Mouse (Mus musculus) lung, postnatal 14 days (tissue): ENCODE measurements around the gene Plekha1.

ENCODE experiments used
- DNase-seq: peaks from one replicate; pipeline ENCODE4 v3.0.0; 2021

The Plekha1 gene

DNA sequence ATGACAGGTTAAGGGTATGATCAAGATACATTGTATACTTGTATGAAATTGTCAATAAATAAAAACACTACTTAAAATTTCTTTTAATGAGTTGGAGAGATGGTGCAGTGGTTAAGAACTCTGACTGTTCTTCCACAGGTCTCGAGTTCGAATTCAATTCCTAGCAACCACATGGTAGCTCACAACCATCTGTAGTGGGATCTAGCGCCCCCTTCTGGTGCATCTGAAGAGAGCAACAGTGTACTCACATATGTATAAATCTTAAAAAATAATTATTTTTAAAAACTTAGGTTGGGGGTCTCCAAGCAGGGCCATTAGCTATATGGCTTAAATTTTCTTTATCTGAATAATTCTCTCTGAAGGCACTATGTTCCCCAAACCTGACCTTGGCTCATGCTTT lies 64.8 kb downstream of the Plekha1 start:
- no peak for DNase-seq

- no peak for DNase-seq
Observed at GRCm38 (mm10) chr7:130932921-130933320, 67.4 kb downstream of the Plekha1 start.

GRCm38 (mm10) chr7:130934654-130935053 lies 69.1 kb downstream of the Plekha1 start:
- DNase-seq, result no peak

DNA sequence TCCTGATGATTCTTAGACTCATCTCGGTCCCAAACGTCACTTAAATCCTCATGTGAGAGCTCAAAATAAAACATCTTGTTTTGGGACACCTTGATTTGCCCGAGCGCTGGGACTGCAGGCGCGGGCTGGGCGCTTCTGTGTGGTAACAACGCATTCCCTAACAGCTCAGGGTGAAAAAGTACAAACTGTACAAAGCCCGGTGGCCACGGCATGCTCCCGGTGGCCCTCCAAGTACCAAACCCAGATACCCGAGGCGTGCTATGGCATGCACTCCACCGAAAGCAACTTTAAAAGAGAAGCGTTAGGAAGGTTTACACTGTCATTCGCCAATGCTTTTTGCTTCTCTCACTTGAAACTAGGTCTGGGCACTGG lies 69.9 kb downstream of the Plekha1 start:
- peak; percentile 36 for DNase-seq

- peak; percentile 80 for DNase-seq
Observed at GRCm38 (mm10) chr7:130935793-130936471, 70.4 kb downstream of the Plekha1 start, which contains the start of gene Htra1. Gene Htra1, plus strand, starts transcription at chr7:130936111.

GRCm38 (mm10) chr7:130936472-130936951 lies 71.0 kb downstream of the Plekha1 start:
- DNase-seq, result peak; percentile 40

DNA sequence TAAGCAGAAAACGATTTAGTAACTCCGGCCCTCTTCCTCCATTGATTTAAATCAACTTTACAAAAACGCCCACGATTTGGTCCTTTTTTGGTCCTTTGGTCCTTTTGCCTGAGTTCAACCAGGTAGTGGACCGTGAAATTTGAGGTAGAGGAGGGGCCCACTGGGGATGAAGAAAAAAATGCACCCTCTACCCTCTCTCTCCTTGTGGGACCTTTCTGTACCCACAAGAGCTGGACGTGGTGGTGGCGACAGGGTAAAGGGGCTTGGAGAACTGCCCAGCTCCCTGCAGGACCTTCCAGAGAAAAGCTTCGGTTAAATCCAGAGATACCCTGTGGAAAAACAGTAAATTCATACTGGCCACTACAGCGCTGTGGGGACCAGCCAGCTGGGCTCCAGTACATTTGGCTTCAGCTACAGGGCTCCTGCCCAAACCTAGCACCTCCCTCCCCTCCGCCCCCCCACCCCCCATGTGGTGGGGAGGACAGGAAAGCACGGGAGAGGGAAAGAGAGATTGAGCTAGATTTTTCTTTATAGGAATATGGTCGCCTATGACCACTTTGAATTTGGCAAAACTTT lies 71.8 kb downstream of the Plekha1 start:
- DNase-seq, result no peak

DNA sequence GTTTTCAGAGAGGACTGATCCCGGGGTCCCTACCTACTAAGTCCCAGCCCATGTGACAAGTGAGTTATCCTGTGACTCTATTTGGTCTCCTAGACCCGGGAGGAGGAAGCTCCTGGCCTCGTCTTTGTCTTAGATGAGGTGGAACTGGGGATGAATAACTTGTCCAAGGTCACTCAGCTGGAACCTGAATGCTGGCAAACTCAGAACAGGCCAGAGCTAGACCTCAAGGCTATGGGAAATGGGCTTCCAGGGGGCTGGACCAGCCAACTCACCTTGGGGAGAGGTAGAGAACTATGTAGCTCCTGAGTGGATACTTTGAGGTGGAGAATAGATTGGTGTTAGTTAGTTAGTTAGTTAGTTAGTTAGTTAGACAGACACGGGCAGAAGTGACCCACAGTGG lies 72.4 kb downstream of the Plekha1 start:
- DNase-seq, result no peak

DNA sequence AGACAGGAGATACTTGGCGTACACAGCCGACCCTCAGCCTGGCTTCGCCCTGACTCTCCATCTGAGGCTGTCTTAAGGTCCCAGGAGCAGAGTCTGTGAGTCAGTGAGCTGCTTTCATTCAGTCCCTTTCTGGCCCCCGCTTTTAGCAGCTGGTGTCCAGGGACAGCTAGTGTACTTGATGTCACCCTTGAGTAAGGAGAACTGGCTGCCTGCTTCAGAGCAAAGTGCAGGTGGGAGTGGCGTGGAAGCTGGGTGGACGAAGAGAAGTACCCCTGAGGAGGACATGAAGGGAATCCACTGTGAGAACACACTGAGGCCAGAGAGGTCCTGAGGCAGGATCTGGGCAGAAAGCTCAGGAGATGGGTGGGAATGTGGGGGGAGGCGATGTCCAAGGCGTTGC lies 73.3 kb downstream of the Plekha1 start:
- no peak for DNase-seq

- DNase-seq, result no peak
Observed at GRCm38 (mm10) chr7:130940733-130941132, 75.2 kb downstream of the Plekha1 start.

DNA sequence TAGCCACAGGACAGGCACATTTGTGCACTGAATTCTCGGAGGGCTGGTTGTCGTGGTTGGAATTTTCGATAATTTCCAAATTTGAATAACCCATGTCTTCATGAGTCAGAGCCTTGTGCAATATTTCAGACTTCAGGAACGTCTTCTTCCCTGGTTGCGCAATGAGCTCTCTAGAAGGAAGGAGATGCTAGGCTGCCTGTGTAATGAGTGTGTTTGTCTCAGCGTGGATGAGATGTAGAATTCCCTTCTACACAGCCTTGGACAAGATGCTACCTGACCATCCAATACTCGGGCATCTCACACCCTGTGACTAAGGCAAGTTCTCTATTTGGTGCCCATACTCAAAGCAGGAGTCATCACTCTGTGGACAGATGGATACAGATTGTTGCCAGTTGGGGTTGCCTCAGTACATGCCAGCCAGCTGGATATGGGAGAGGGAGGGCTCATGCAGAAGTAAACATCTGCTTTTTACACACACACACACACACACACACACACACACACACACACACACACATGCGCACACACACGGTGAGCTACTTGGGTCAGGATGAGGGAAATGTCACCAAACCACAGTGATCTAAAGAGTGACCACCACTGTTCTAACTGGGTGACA lies 77.8 kb downstream of the Plekha1 start:
- DNase-seq, result peak; percentile 39

DNA sequence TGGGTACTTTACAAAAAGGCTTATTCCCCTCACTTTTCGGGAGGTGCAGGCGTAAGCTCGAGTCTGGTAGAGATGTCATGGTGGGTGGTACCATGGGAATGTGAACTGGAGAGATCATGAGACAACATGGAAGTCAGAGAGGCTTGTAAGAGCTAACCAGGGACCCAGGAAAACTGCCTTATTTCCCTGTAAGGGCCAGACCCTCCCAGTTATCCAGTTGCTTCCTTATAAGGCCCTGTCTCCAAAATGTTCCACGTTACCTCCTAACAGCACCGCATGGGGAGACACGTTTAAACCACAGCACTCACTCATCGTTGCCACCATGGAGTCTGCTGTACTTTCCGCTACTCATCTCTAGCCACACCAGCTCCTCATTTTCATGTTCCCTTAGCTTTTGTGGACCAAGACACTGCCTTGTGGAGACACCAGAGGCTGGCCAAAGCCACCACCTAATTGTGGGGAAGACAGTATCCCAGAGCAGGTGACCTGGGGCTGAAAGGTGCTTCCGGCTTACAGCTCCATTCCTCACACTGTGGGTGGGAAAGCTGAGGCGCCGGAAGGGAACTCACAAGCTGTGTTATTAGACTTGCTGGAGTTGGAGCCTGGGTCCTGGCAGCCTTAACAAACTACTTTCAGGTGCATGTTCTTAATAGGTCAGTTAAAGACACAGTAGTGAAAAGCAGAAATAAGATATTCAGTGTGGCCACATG lies 79.4 kb downstream of the Plekha1 start:
- no peak for DNase-seq

GRCm38 (mm10) chr7:130945730-130946129 lies 80.2 kb downstream of the Plekha1 start:
- DNase-seq, result no peak

- DNase-seq, result no peak
Observed at GRCm38 (mm10) chr7:130946303-130946702, 80.7 kb downstream of the Plekha1 start.

- DNase-seq, result no peak
Observed at GRCm38 (mm10) chr7:130948563-130949208, 83.1 kb downstream of the Plekha1 start.

DNA sequence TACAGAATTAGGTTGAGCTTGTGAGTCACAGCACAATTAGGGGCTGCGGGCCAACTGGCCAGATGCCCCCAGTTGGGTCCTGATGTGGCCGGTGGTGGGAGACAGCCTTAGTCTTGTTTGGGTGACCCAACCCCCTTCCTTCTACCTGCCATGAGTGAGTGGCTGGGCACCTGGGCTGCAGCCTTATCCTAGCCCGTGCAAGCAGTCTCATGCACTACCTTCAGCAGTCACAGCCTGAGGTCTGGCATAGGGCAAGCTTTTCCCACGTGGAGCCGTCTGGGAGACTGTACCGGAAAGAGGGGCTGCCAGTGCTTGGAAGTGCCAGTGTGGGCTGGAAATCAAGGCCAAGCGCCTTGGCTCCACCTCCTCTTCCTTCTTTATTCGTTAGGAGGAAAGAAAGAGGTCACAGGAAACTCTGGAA lies 83.8 kb downstream of the Plekha1 start:
- peak; percentile 56 for DNase-seq

- DNase-seq, result no peak
Observed at GRCm38 (mm10) chr7:130950482-130950881, 84.9 kb downstream of the Plekha1 start.

DNA sequence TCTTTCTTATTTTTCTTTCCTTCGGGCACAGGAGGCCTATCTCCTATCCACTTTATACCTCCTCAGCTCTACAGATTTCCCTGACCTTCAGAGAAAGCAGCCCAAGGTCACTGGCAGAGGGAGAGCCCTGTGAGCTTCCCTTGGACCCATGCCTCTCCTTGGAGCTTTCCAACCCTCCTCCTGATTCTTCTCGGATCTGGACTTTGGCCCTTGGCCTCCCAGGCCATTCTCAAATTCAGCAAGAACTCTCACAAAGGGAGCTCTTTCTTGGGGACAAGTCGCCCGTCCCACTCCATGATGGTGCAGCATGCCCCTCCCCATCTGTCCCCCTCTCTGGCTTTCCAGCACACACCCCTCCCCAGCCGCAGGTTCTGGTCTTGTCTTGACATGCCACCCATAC lies 85.4 kb downstream of the Plekha1 start:
- no peak for DNase-seq

DNA sequence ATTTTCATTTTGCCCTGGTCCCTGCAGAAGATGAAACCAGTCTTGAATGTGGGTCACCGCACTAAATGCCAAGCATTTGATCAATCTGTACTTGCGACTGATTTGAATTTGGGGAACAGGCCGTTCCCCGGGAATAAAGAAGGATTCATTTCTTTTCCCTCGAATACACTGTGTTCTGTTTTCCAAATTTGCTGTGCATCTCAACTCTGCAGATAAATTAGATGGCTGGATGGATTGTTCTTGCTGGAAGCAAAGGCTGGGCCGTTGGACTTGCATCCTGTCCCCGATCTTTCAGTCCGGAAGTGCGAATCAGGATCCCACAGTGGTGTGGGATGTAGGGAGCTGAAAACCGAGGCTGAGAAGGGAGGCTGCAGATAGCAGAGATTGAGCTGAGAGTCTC lies 87.8 kb downstream of the Plekha1 start:
- no peak for DNase-seq

GRCm38 (mm10) chr7:130954177-130954601 lies 88.6 kb downstream of the Plekha1 start:
- DNase-seq, result no peak

DNA sequence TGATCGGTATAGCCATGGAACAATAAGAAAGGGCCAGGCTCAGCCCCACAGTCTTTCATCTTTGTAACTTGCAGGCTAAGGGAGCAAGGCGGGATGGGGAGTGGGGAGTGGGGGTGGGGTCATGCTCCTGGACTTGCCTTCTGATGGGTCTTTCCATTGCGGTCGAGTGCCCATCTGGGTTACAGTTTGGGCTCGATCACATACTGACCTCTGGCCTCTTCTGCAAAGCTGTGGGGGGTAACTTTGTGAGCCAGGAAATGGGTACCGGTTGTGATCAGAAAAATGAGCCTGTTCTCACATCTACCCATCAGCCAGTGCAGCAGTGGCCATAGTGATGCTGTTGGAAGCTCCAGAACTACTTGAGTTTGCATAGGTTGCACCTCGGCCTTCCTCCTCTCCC lies 93.0 kb downstream of the Plekha1 start:
- no peak for DNase-seq

DNA sequence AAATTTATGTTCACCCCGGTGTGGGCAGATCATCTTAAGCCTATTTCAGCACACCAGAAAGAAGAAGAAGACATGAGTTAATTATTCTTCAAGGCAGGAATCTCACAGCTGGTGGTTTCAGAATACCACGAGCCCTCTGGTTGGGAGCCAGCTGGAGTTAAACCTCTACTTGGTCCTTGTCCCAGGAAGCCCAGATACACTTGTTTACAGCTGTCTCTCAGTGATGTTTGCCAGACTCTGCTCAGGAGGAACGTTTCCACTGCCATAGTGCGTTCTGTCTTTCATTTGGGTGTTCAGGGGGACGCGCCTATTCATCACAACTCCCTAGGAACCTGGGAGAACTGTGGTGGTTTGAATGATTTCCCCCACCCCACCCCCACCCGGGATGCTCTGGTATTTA lies 94.3 kb downstream of the Plekha1 start:
- peak; percentile 68 for DNase-seq

GRCm38 (mm10) chr7:130961429-130961828 lies 95.9 kb downstream of the Plekha1 start:
- no peak for DNase-seq
